Mouse (Mus musculus) forebrain, embryonic 16.5 days (tissue): ENCODE measurements around the gene Sipa1l1. TPM values are rescaled to one million over a fixed set of nuclear protein-coding genes. Genes with fewer than 3 reads are reported as not detected.
A peak's percentile ranks its signal among the peaks of the same experiment; 100 is the strongest.
"Not testable (repeated sequence)": the region's sequence is repeated elsewhere in the genome, so short reads cannot be mapped to it uniquely, and the experiment has no call there.

Experiments used
- ATAC-seq: fragments of 200-750 bp; cut with Nextera tagmentation; 2 replicates; pipeline ENCODE4 v1.8.0; 2017; ENCODE audit warnings: mild to moderate bottlenecking, moderate library complexity
- H3K27ac ChIP-seq: fragments of 300-500 bp; sonication (generic); 2 replicates; pipeline ENCODE4 v1.5.1; 2014; ENCODE audit warnings: low read length, control low read depth
- H3K27me3 ChIP-seq: fragments of 300-500 bp; sonication (generic); replicated peaks from 2 replicates; pipeline ENCODE4 v1.6.1; 2014; ENCODE audit warnings: low read length; ENCODE audit not compliant: control insufficient read depth, insufficient read depth
- H3K36me3 ChIP-seq: fragments of 300-500 bp; sonication (generic); 2 replicates; pipeline ENCODE4 v1.6.1; 2014; ENCODE audit not compliant: control insufficient read depth, insufficient read depth
- H3K4me1 ChIP-seq: fragments of 300-500 bp; sonication (generic); replicated peaks from 2 replicates; pipeline ENCODE4 v1.6.1; 2014; ENCODE audit warnings: low read length; ENCODE audit not compliant: control insufficient read depth, insufficient read depth
- H3K4me2 ChIP-seq: fragments of 300-500 bp; sonication (generic); 2 replicates; pipeline ENCODE4 v1.6.1; 2014; ENCODE audit warnings: mild to moderate bottlenecking, low read length, control low read depth
- H3K4me3 ChIP-seq: fragments of 300-500 bp; sonication (generic); replicated peaks from 2 replicates; pipeline ENCODE4 v1.5.1; 2014; ENCODE audit warnings: mild to moderate bottlenecking, low read length, control low read depth
- H3K9ac ChIP-seq: fragments of 300-500 bp; sonication (generic); replicated peaks from 2 replicates; pipeline ENCODE4 v1.6.1; 2014; ENCODE audit warnings: low read depth, low read length, control low read depth
- H3K9me3 ChIP-seq: fragments of 300-500 bp; sonication (generic); 2 replicates; pipeline ENCODE4 v1.6.1; 2016; ENCODE audit warnings: low read length; ENCODE audit not compliant: control insufficient read depth
- WGBS: fragments of 180-500 bp; shearing (Covaris S2); extraction: QIAGEN DNeasy Blood & Tissue Kit; methylation state at CpG from one replicate; pipeline ENCODE4 v1.1.7; 2014; 5-methylcytosine and 5-hydroxymethylcytosine counted together
- polyA plus RNA-seq: library from polyadenylated mRNA; unstranded; fragments of >200 nt; fragmentation: Nextera tagmentation; extraction: Ambion mirVana; gene quantifications from 2 replicates; pipeline ENCODE4 v1.2.1, GENCODE M21; 2015

Sipa1l1 gene
- polyA plus RNA-seq, 1 experiment from 2014 or later: 26.8 TPM

- no peak for ATAC-seq
- peak overlapping the region; percentile 80 for H3K4me2 ChIP-seq
- no peaks in the 10 kb centered on the region for H3K27me3 ChIP-seq
- no peaks in the 10 kb centered on the region for H3K36me3 ChIP-seq
- WGBS: 15% methylated on average over 10 of the region's 10 CpGs
- H3K9me3 ChIP-seq: no peaks in the 10 kb centered on the region
- no peak overlapping the region for H3K27ac ChIP-seq
- peak overlapping the region; percentile 8; the same call in 1 of the 2 replicates for H3K9ac ChIP-seq
- H3K4me1 ChIP-seq: peaks cover 29% of the 10 kb centered on the region
- peak overlapping the region; percentile 66 for H3K4me3 ChIP-seq
These were observed 2.5 kb downstream of the Sipa1l1 start for GRCm38 (mm10) chr12:82171591-82171990.

GRCm38 (mm10) chr12:82173623-82174022 is 4.5 kb downstream of the Sipa1l1 start:
- no peaks in the 10 kb centered on the region for H3K36me3 ChIP-seq
- H3K9ac ChIP-seq: no peak overlapping the region
- H3K9me3 ChIP-seq: no peaks in the 10 kb centered on the region
- no peak for ATAC-seq
- no peak overlapping the region for H3K27ac ChIP-seq
- 94% methylated on average over 1 of the region's 1 CpGs for WGBS
- H3K4me2 ChIP-seq: no peak overlapping the region
- H3K27me3 ChIP-seq: no peaks in the 10 kb centered on the region
- peaks cover 22% of the 10 kb centered on the region for H3K4me1 ChIP-seq
- H3K4me3 ChIP-seq: no peak overlapping the region

- ATAC-seq: no peak
- WGBS: 95% methylated on average over 3 of the region's 3 CpGs
These were observed 6.6 kb downstream of the Sipa1l1 start for GRCm38 (mm10) chr12:82175709-82176108.

GRCm38 (mm10) chr12:82178636-82179035 is 9.5 kb downstream of the Sipa1l1 start:
- 81% methylated on average over 4 of the region's 4 CpGs for WGBS
- no peak for ATAC-seq
- H3K9ac ChIP-seq: no peak overlapping the region

More at GRCm38 (mm10) chr12:82175709-82176108, 6.6 kb downstream of the Sipa1l1 start:
- H3K27me3 ChIP-seq: no peaks in the 10 kb centered on the region
- H3K4me1 ChIP-seq: peaks cover 18% of the 10 kb centered on the region
- H3K9me3 ChIP-seq: no peaks in the 10 kb centered on the region
- H3K36me3 ChIP-seq: no peaks in the 10 kb centered on the region
- H3K27ac ChIP-seq: no peak overlapping the region
- no peak overlapping the region for H3K4me2 ChIP-seq
- H3K4me3 ChIP-seq: no peak overlapping the region
- H3K9ac ChIP-seq: no peak overlapping the region

GRCm38 (mm10) chr12:82179626-82180025 is 10.5 kb downstream of the Sipa1l1 start:
- Histone ChIP-seq H3K4me3 (no peak overlapping the region), H3K9ac (no peak overlapping the region), H3K36me3 (peaks cover 3% of the 10 kb centered on the region), H3K27me3 (no peaks in the 10 kb centered on the region), H3K9me3 (0 out of 2 replicates have a peak, but pooled peaks cover 4% of the 10 kb centered on the region), H3K4me2 (no peak overlapping the region), H3K27ac (no peak overlapping the region), H3K4me1 (no peaks in the 10 kb centered on the region)
- no peak for ATAC-seq
- 100% methylated on average over 4 of the region's 4 CpGs for WGBS

More at GRCm38 (mm10) chr12:82178636-82179035, 9.5 kb downstream of the Sipa1l1 start:
- H3K4me1 ChIP-seq: 0 out of 2 replicates have a peak, but pooled peaks cover 5% of the 10 kb centered on the region
- H3K27me3 ChIP-seq: no peaks in the 10 kb centered on the region
- H3K27ac ChIP-seq: no peak overlapping the region
- H3K4me3 ChIP-seq: no peak overlapping the region
- peaks cover 3% of the 10 kb centered on the region for H3K36me3 ChIP-seq
- H3K4me2 ChIP-seq: no peak overlapping the region
- H3K9me3 ChIP-seq: 0 out of 2 replicates have a peak, but pooled peaks cover 4% of the 10 kb centered on the region

GRCm38 (mm10) chr12:82186156-82186555 is 17.0 kb downstream of the Sipa1l1 start:
- H3K9ac ChIP-seq, H3K4me1 ChIP-seq, H3K4me2 ChIP-seq, H3K27me3 ChIP-seq, ATAC-seq, H3K27ac ChIP-seq, H3K36me3 ChIP-seq, H3K4me3 ChIP-seq, H3K9me3 ChIP-seq: not testable (repeated sequence)

GRCm38 (mm10) chr12:82186740-82187139 is 17.6 kb downstream of the Sipa1l1 start:
- H3K27ac ChIP-seq: no peak overlapping the region
- H3K4me3 ChIP-seq: no peak overlapping the region
- peaks cover 3% of the 10 kb centered on the region for H3K36me3 ChIP-seq
- WGBS: 80% methylated on average over 3 of the region's 3 CpGs
- no peak overlapping the region for H3K4me2 ChIP-seq
- H3K4me1 ChIP-seq: 0 out of 2 replicates have a peak, but pooled peaks cover 6% of the 10 kb centered on the region
- H3K9ac ChIP-seq: no peak overlapping the region
- no peak for ATAC-seq
- no peaks in the 10 kb centered on the region for H3K27me3 ChIP-seq
- no peaks in the 10 kb centered on the region for H3K9me3 ChIP-seq

GRCm38 (mm10) chr12:82187178-82187839 is 18.2 kb downstream of the Sipa1l1 start:
- 63% methylated on average over 7 of the region's 7 CpGs for WGBS
- Histone ChIP-seq H3K4me2 (no peak overlapping the region), H3K9ac (no peak overlapping the region), H3K4me1 (0 out of 2 replicates have a peak, but pooled peaks cover 6% of the 10 kb centered on the region), H3K27me3 (no peaks in the 10 kb centered on the region), H3K9me3 (no peaks in the 10 kb centered on the region), H3K4me3 (no peak overlapping the region), H3K27ac (no peak overlapping the region; the same call in 1 of the 2 replicates), H3K36me3 (peaks cover 1% of the 10 kb centered on the region)
- no peak for ATAC-seq

- Histone ChIP-seq H3K4me3 (no peak overlapping the region), H3K27ac (no peak overlapping the region), H3K4me2 (no peak overlapping the region), H3K36me3 (no peaks in the 10 kb centered on the region), H3K4me1 (0 out of 2 replicates have a peak, but pooled peaks cover 8% of the 10 kb centered on the region), H3K9ac (no peak overlapping the region), H3K27me3 (no peaks in the 10 kb centered on the region), H3K9me3 (no peaks in the 10 kb centered on the region)
- no peak for ATAC-seq
- 49% methylated on average over 9 of the region's 9 CpGs for WGBS
These were observed 19.4 kb downstream of the Sipa1l1 start for GRCm38 (mm10) chr12:82188321-82189075.
